Mouse (Mus musculus) midbrain, postnatal 0 days (tissue): ENCODE measurements at regions not wholly inside any gene's neighbourhood (a gene's known extent, or its start where the extent isn't known, plus 50 kb on each side); places are given as distances from the start of the nearest gene placed in this dataset.
"Not testable (repeated sequence)": the region's sequence is repeated elsewhere in the genome, so short reads cannot be mapped to it uniquely, and the experiment has no call there.

ENCODE experiments used
- ATAC-seq: fragments of 200-750 bp; cut with Nextera tagmentation; 2 replicates; pipeline ENCODE4 v1.8.0; 2017; ENCODE audit warnings: moderate number of reproducible peaks, mild to moderate bottlenecking, moderate TSS enrichment, moderate library complexity; ENCODE audit not compliant: low FRiP score
- DNase-seq: peaks from one replicate; pipeline ENCODE4 v3.0.0-alpha.2; 2015; ENCODE audit warnings: low spot score
- H3K27ac ChIP-seq: fragments of 300-500 bp; sonication (generic); 2 replicates; pipeline ENCODE4 v1.5.1; 2014; ENCODE audit warnings: low read depth, mild to moderate bottlenecking, low read length, mixed read lengths
- H3K27me3 ChIP-seq: fragments of 300-500 bp; sonication (generic); 2 replicates; pipeline ENCODE4 v1.6.1; 2014; ENCODE audit warnings: low read length, control low read depth, mixed read lengths; ENCODE audit not compliant: insufficient read depth
- H3K36me3 ChIP-seq: fragments of 300-500 bp; sonication (generic); 2 replicates; pipeline ENCODE4 v1.6.1; 2014; ENCODE audit warnings: low read length, control low read depth, mixed read lengths; ENCODE audit not compliant: insufficient read depth
- H3K4me1 ChIP-seq: fragments of 300-500 bp; sonication (generic); 2 replicates; pipeline ENCODE4 v1.6.1; 2014; ENCODE audit warnings: mild to moderate bottlenecking, control low read depth, antibody characterized with exemption, low read length, mixed read lengths; ENCODE audit not compliant: insufficient read depth
- H3K4me2 ChIP-seq: fragments of 300-500 bp; sonication (generic); 2 replicates; pipeline ENCODE4 v1.6.1; 2014; ENCODE audit warnings: low read depth, mild to moderate bottlenecking, low read length, mixed read lengths; ENCODE audit not compliant: poor library complexity, severe bottlenecking
- H3K4me3 ChIP-seq: fragments of 300-500 bp; sonication (generic); 2 replicates; pipeline ENCODE4 v1.5.1; 2014; ENCODE audit warnings: low read depth, mild to moderate bottlenecking, low read length, moderate library complexity
- H3K9ac ChIP-seq: fragments of 300-500 bp; sonication (generic); replicated peaks from 2 replicates; pipeline ENCODE4 v1.6.1; 2014; ENCODE audit warnings: mild to moderate bottlenecking, low read length, moderate library complexity, mixed read lengths; ENCODE audit not compliant: poor library complexity, severe bottlenecking
- H3K9me3 ChIP-seq: fragments of 300-500 bp; sonication (generic); 2 replicates; pipeline ENCODE4 v1.6.1; 2016; ENCODE audit warnings: low read length, control low read depth
- CTCF ChIP-seq: IDR thresholded peaks from 2 replicates; pipeline ENCODE4 v1.5.1; 2016; ENCODE audit warnings: antibody characterized with exemption, mild to moderate bottlenecking
- WGBS: fragments of 180-500 bp; shearing (Covaris S2); extraction: QIAGEN DNeasy Blood & Tissue Kit; methylation state at CpG from one replicate; pipeline ENCODE4 v1.1.7; 2014; 5-methylcytosine and 5-hydroxymethylcytosine counted together

GRCm38 (mm10) chr14:74306717-74307307 is 333.8 kb upstream of the Htr2a start:
- no peak overlapping the region for H3K4me3 ChIP-seq
- no peak overlapping the region for H3K27ac ChIP-seq
- H3K9me3 ChIP-seq: no peaks in the 10 kb centered on the region
- DNase-seq (no peak), ATAC-seq (no peak)
- WGBS: 93% methylated on average over 16 of the region's 16 CpGs
- H3K36me3 ChIP-seq: no peaks in the 10 kb centered on the region
- no peak overlapping the region for H3K4me2 ChIP-seq
- no peaks in the 10 kb centered on the region for H3K27me3 ChIP-seq
- no peak overlapping the region for H3K9ac ChIP-seq
- no peaks in the 10 kb centered on the region for H3K4me1 ChIP-seq
- TF ChIP-seq CTCF: no peak

GRCm38 (mm10) chr14:74309451-74309850 is 331.2 kb upstream of the Htr2a start:
- not testable (repeated sequence) for H3K4me2 ChIP-seq, DNase-seq, H3K27me3 ChIP-seq, ATAC-seq, H3K36me3 ChIP-seq, H3K4me3 ChIP-seq, H3K9me3 ChIP-seq, H3K9ac ChIP-seq, H3K4me1 ChIP-seq, H3K27ac ChIP-seq
- 96% methylated on average over 2 of the region's 2 CpGs for WGBS

GRCm38 (mm10) chr14:74327291-74327690 is 313.3 kb upstream of the Htr2a start:
- Histone ChIP-seq H3K9me3 (no peaks in the 10 kb centered on the region), H3K27me3 (no peaks in the 10 kb centered on the region), H3K36me3 (no peaks in the 10 kb centered on the region), H3K4me2 (no peak overlapping the region), H3K4me1 (no peaks in the 10 kb centered on the region), H3K27ac (no peak overlapping the region), H3K9ac (no peak overlapping the region), H3K4me3 (no peak overlapping the region)
- TF ChIP-seq CTCF: no peak
- 76% methylated on average over 1 of the region's 1 CpGs for WGBS
- ATAC-seq (no peak), DNase-seq (no peak)

- DNase-seq (no peak), ATAC-seq (no peak)
- Histone ChIP-seq H3K27me3 (no peaks in the 10 kb centered on the region), H3K36me3 (no peaks in the 10 kb centered on the region), H3K27ac (no peak overlapping the region), H3K4me1 (no peaks in the 10 kb centered on the region), H3K9me3 (no peaks in the 10 kb centered on the region), H3K4me2 (no peak overlapping the region), H3K4me3 (no peak overlapping the region), H3K9ac (no peak overlapping the region)
- no peak for TF ChIP-seq CTCF
Measured at GRCm38 (mm10) chr14:74350751-74351150, 289.9 kb upstream of the Htr2a start.

- Histone ChIP-seq H3K9me3 (no peaks in the 10 kb centered on the region), H3K9ac (no peak overlapping the region), H3K4me3 (no peak overlapping the region), H3K27ac (no peak overlapping the region), H3K4me1 (no peaks in the 10 kb centered on the region), H3K27me3 (no peaks in the 10 kb centered on the region), H3K4me2 (no peak overlapping the region), H3K36me3 (no peaks in the 10 kb centered on the region)
- 44% methylated on average over 1 of the region's 1 CpGs for WGBS
- DNase-seq: no peak
- no peak for ATAC-seq
- peak; percentile 27; the same call in 1 of the 2 replicates for TF ChIP-seq CTCF
Measured at GRCm38 (mm10) chr14:74352286-74352685, 288.4 kb upstream of the Htr2a start.

GRCm38 (mm10) chr14:74358730-74359444 is 281.8 kb upstream of the Htr2a start:
- Histone ChIP-seq H3K4me1 (no peaks in the 10 kb centered on the region), H3K9me3 (no peaks in the 10 kb centered on the region), H3K4me3 (no peak overlapping the region), H3K36me3 (no peaks in the 10 kb centered on the region), H3K27me3 (no peaks in the 10 kb centered on the region), H3K4me2 (no peak overlapping the region), H3K9ac (no peak overlapping the region), H3K27ac (no peak overlapping the region)
- DNase-seq (no peak), ATAC-seq (no peak)
- WGBS: 80% methylated on average over 5 of the region's 5 CpGs
- no peak for TF ChIP-seq CTCF
